Mouse (Mus musculus) left cerebral cortex, postnatal 10 days (tissue): Measurements from ENCODE around the gene Stab1. TPM values are rescaled to one million over a fixed set of nuclear protein-coding genes. Genes with fewer than 3 reads are reported as not detected.

Source experiments
- DNase-seq, 2 experiments: peaks; one replicate each; pipeline ENCODE4 v3.0.0; 2021 to 2022; ENCODE audit warnings: low spot score in 2 of 2, mixed read lengths in 1 of 2; ENCODE audit errors: extremely low spot score in 1 of 2
- intact Hi-C: fragments of 180-260 bp; cut with DNase I; formaldehyde crosslinking; loops from one replicate; pipeline ENCODE4 v1.15.1; 2025
- total RNA-seq, 2 experiments: library from RNA; stranded (reverse); gene quantifications; 2 replicates each; pipeline ENCODE4 v1.2.3; 2021

The Stab1 gene
- total RNA-seq, 2 experiments from 2014 or later, result 24.3 to 29.6 TPM

GRCm38 (mm10) chr14:31125106-31126075, 43.0 kb downstream of the Stab1 start:
- no peak for DNase-seq
- intact Hi-C loops, result no loop called here

- DNase-seq, result no peak
- intact Hi-C loops, result no loop called here
These were observed 52.9 kb downstream of the Stab1 start for GRCm38 (mm10) chr14:31115522-31115921.

- intact Hi-C loops, result no loop called here
- no peak for DNase-seq
These were observed 54.4 kb downstream of the Stab1 start for GRCm38 (mm10) chr14:31114011-31114410.

- no peak for DNase-seq
- intact Hi-C loops, result no loop called here
These were observed 56.3 kb downstream of the Stab1 start for GRCm38 (mm10) chr14:31112187-31112586.

GRCm38 (mm10) chr14:31110613-31111012, 57.8 kb downstream of the Stab1 start:
- DNase-seq, result no peak
- intact Hi-C loops, result no loop called here

GRCm38 (mm10) chr14:31105156-31105555, 63.3 kb downstream of the Stab1 start:
- no peak for DNase-seq
- intact Hi-C loops, result no loop called here

- intact Hi-C loops, result no loop called here
- DNase-seq, result no peak
These were observed 78.5 kb downstream of the Stab1 start for GRCm38 (mm10) chr14:31089918-31090317.

Other genes starting within 250 kb of the Stab1 start
- 1 to 10 TPM; 6.3 to 7.6 TPM for gene Itih3, start 244.9 kb downstream of the Stab1 start, total RNA-seq
- not detected for gene Itih1, start 225.4 kb downstream of the Stab1 start, total RNA-seq
- 10 to 100 TPM; 12.8 to 14.4 TPM for gene Nek4, start 217.3 kb downstream of the Stab1 start, total RNA-seq
- 10 to 100 TPM; 33.9 to 37.1 TPM for gene Glt8d1, start 167.2 kb downstream of the Stab1 start, total RNA-seq
- 100 to 1,000 TPM; 176 to 187 TPM for gene Spcs1, start 167.0 kb downstream of the Stab1 start, total RNA-seq
- gene Pbrm1, start 149.5 kb downstream of the Stab1 start, total RNA-seq, result 10 to 100 TPM; 66.7 to 72.3 TPM
- 10 to 100 TPM; 46.0 to 60.3 TPM for gene Gnl3, start 149.5 kb downstream of the Stab1 start, total RNA-seq
- gene Smim4, start 39.7 kb downstream of the Stab1 start, total RNA-seq, result 10 to 100 TPM; 22.9 to 24.9 TPM
- 1 to 10 TPM; 6.6 to 8.5 TPM for gene Nt5dc2, start 37.6 kb downstream of the Stab1 start, total RNA-seq
- gene Tnnc1, start 39.7 kb upstream of the Stab1 start, total RNA-seq, result 1 to 10 TPM; 2.9 to 3.7 TPM
- gene Nisch, start 48.3 kb upstream of the Stab1 start, total RNA-seq, result 100 to 1,000 TPM; 412 to 432 TPM
- gene Sema3g, start 49.2 kb upstream of the Stab1 start, total RNA-seq, result 1 to 10 TPM; 3.6 to 4.4 TPM
- 1 to 10 TPM; 5.0 to 5.3 TPM for gene Phf7, start 82.7 kb upstream of the Stab1 start, total RNA-seq
- 100 to 1,000 TPM; 125 to 130 TPM for gene Bap1, start 82.8 kb upstream of the Stab1 start, total RNA-seq
- gene Dnah1, start 155.3 kb upstream of the Stab1 start, total RNA-seq, result 1 to 10 TPM; 1.4 to 2.1 TPM
- gene Capn7, start 168.0 kb upstream of the Stab1 start, total RNA-seq, result 10 to 100 TPM; 38.9 to 39.3 TPM